Mouse (Mus musculus): ENCODE measurements around the gene Lman2l.

GRCm38 (mm10) chr1:36461829-36462228 is 16.8 kb upstream of the Lman2l start:
- TF ChIP-seq CTCF (conservative IDR thresholded peaks at IDR 0.05; ENCODE audit: insufficient read depth, insufficient read length, low read depth, low read length) (no peak), POLR2A (IDR thresholded peaks at IDR 0.05; ENCODE audit: low read depth, low read length) (no peak)

All from kidney, adult 2 months (tissue).